In the genomic region with DNA sequence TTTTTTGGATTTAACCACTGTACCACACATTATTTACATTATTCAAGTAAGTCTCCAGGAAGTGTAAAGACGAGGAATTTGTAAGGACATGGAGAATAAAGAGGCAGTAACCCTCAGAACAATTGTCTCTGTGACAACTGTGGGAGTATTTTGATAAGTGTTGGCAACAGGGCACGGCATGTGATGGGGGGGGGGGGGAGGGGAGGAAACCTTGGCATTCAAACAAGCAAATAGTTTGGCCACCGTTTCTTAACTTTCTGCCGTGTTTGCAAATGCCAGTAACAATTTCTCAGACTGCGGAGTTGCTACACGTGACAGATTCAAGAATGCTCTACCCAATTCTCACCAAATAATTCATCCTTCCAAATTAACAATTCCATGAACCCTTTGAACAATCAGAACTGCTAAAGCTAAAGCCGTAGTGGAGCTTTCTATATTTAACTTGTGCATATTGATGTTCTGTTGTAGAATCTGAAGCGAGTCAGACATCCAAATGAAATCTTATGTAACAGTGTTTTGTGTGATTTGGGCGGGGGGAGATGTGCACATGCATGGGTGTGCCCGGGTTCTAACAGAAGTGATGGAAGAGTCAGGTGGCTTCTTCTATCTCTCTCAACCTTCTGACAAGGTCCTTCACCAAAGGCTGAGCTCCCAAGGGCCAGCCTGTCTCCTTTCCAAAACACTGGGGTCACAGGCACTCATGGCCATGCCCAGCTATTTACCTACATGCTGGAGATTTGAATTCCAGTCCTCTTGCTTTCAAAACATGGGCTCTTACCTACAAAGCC, we compare ENCODE assay signal across 17 mouse cellular contexts. TPM values are rescaled to one million over a fixed set of nuclear protein-coding genes. Genes with fewer than 3 reads are reported as not detected.
DNase-seq lines count a peak whose midpoint lies in the region; ATAC-seq and TF ChIP-seq lines count a peak whose summit lies in the region.
"Had no signal": no experiment of that assay in that cellular context is flagged by ENCODE, and none has a peak within 500 bp of the region (broad histone marks: within the 10 kb centered on the region; RNA-seq: fewer than 3 reads in every experiment).

No protein-coding gene starts in this region.

- no peak overlapping the region for H3K9ac ChIP-seq in hindbrain, postnatal 0 days (replicated peaks; ENCODE audit: low read length)
- H3K9ac ChIP-seq in hindbrain, embryonic 16.5 days (ENCODE audit: low read depth, low read length), result no peak overlapping the region
- no peak overlapping the region for H3K9ac ChIP-seq in midbrain, postnatal 0 days (replicated peaks; ENCODE audit: low read length, poor library complexity, severe bottlenecking)
- H3K9ac ChIP-seq in midbrain, embryonic 11.5 days (ENCODE audit: low read length), result no peak overlapping the region
- H3K9ac ChIP-seq: embryonic facial prominence, embryonic 15.5 days; hindbrain, embryonic 12.5 days; midbrain, embryonic 15.5 days had no signal

- H3K4me1 ChIP-seq in hindbrain, postnatal 0 days (ENCODE audit: insufficient read depth, low read length), result no peaks in the 10 kb centered on the region
- no peaks in the 10 kb centered on the region for H3K4me1 ChIP-seq in hindbrain, embryonic 16.5 days (ENCODE audit: control insufficient read depth, insufficient read depth, low read depth, low read length)
- H3K4me1 ChIP-seq in midbrain, postnatal 0 days (ENCODE audit: insufficient read depth, low read length), result no peaks in the 10 kb centered on the region
- no peaks in the 10 kb centered on the region for H3K4me1 ChIP-seq in midbrain, embryonic 11.5 days (ENCODE audit: control insufficient read depth, insufficient read depth, low read length)
- H3K4me1 ChIP-seq: embryonic facial prominence, embryonic 15.5 days; hindbrain, embryonic 12.5 days; midbrain, embryonic 15.5 days had no signal

- no peak for TF ChIP-seq CTCF in hindbrain, postnatal 0 days (IDR thresholded peaks at IDR 0.05; ENCODE audit: low read depth)
- TF ChIP-seq CTCF in midbrain, postnatal 0 days (IDR thresholded peaks at IDR 0.05), result no peak

- peak; percentile 23; the same call in 1 of the 2 replicates for ATAC-seq in frontal cortex, adult (ENCODE audit: low TSS enrichment)
- peak; percentile 64 for ATAC-seq in hindbrain, postnatal 0 days
- no peak for ATAC-seq in hindbrain, embryonic 16.5 days
- ATAC-seq in midbrain, postnatal 0 days (ENCODE audit: low FRiP score), result no peak
- no peak for ATAC-seq in midbrain, embryonic 11.5 days (ENCODE audit: low FRiP score)
- ATAC-seq: intestine, postnatal 0 days; midbrain, embryonic 15.5 days had no signal

- WGBS in hindbrain, postnatal 0 days, result 38% methylated on average over 10 of the region's 10 CpGs
- WGBS in hindbrain, embryonic 16.5 days, result 54% methylated on average over 10 of the region's 10 CpGs
- WGBS in midbrain, postnatal 0 days, result 65% methylated on average over 10 of the region's 10 CpGs
- WGBS in midbrain, embryonic 11.5 days, result 73% methylated on average over 10 of the region's 10 CpGs

- no peak overlapping the region for H3K4me3 ChIP-seq in hindbrain, postnatal 0 days (ENCODE audit: low read length)
- no peak overlapping the region for H3K4me3 ChIP-seq in hindbrain, embryonic 16.5 days (ENCODE audit: low read length)
- no peak overlapping the region for H3K4me3 ChIP-seq in midbrain, postnatal 0 days (ENCODE audit: low read depth, low read length)
- H3K4me3 ChIP-seq in midbrain, embryonic 11.5 days (ENCODE audit: low read depth, low read length), result no peak overlapping the region
- H3K4me3 ChIP-seq: embryonic facial prominence, embryonic 15.5 days; hindbrain, embryonic 12.5 days; midbrain, embryonic 15.5 days had no signal

- no peaks in the 10 kb centered on the region for H3K9me3 ChIP-seq in hindbrain, postnatal 0 days (ENCODE audit: low read length)
- H3K9me3 ChIP-seq in hindbrain, embryonic 16.5 days (ENCODE audit: control insufficient read depth, low read length), result no peaks in the 10 kb centered on the region
- no peaks in the 10 kb centered on the region for H3K9me3 ChIP-seq in midbrain, postnatal 0 days (ENCODE audit: low read length)
- no peaks in the 10 kb centered on the region for H3K9me3 ChIP-seq in midbrain, embryonic 11.5 days (ENCODE audit: control insufficient read depth, low read length)
- H3K9me3 ChIP-seq: embryonic facial prominence, embryonic 15.5 days; hindbrain, embryonic 12.5 days; midbrain, embryonic 15.5 days had no signal

- H3K27me3 ChIP-seq in hindbrain, postnatal 0 days (ENCODE audit: insufficient read depth, low read length), result no peaks in the 10 kb centered on the region
- H3K27me3 ChIP-seq in hindbrain, embryonic 16.5 days (replicated peaks; ENCODE audit: control insufficient read depth, insufficient read depth, low read length), result no peaks in the 10 kb centered on the region
- no peaks in the 10 kb centered on the region for H3K27me3 ChIP-seq in midbrain, postnatal 0 days (ENCODE audit: insufficient read depth, low read length)
- H3K27me3 ChIP-seq in midbrain, embryonic 11.5 days (ENCODE audit: control insufficient read depth, insufficient read depth, low read length), result no peaks in the 10 kb centered on the region
- H3K27me3 ChIP-seq: embryonic facial prominence, embryonic 15.5 days; hindbrain, embryonic 12.5 days; midbrain, embryonic 15.5 days had no signal

- DNase-seq in frontal cortex, postnatal 14 days (ENCODE audit: low spot score in 2 of 2), result no peak
- DNase-seq in hindbrain, postnatal 0 days (ENCODE audit: low spot score), result peak; percentile 11
- peak; percentile 10 for DNase-seq in midbrain, postnatal 0 days (ENCODE audit: low spot score)
- DNase-seq in midbrain, embryonic 11.5 days (ENCODE audit: low spot score, missing footprints), result no peak
- no peak for DNase-seq in right cerebral cortex, postnatal 14 days
- DNase-seq in ovary, adult 18-20 months (ENCODE audit: low spot score), result no peak
- DNase-seq: B cell, adult 2 months; cerebellum, adult 18-20 months; kidney, postnatal 10 days; layer of hippocampus, adult 9-11 months had no signal

- H3K36me3 ChIP-seq in hindbrain, postnatal 0 days (ENCODE audit: insufficient read depth, low read length), result no peaks in the 10 kb centered on the region
- H3K36me3 ChIP-seq in hindbrain, embryonic 16.5 days (ENCODE audit: control insufficient read depth, insufficient read depth, low read length), result no peaks in the 10 kb centered on the region
- no peaks in the 10 kb centered on the region for H3K36me3 ChIP-seq in midbrain, postnatal 0 days (ENCODE audit: insufficient read depth, low read length)
- H3K36me3 ChIP-seq in midbrain, embryonic 11.5 days (ENCODE audit: control insufficient read depth, insufficient read depth, low read length), result no peaks in the 10 kb centered on the region
- H3K36me3 ChIP-seq: embryonic facial prominence, embryonic 15.5 days; hindbrain, embryonic 12.5 days; midbrain, embryonic 15.5 days had no signal

- H3K27ac ChIP-seq in hindbrain, postnatal 0 days, result no peak overlapping the region
- H3K27ac ChIP-seq in hindbrain, embryonic 16.5 days (ENCODE audit: low read depth, low read length), result no peak overlapping the region
- H3K27ac ChIP-seq in midbrain, postnatal 0 days (ENCODE audit: low read depth, low read length), result no peak overlapping the region
- no peak overlapping the region for H3K27ac ChIP-seq in midbrain, embryonic 11.5 days (ENCODE audit: low read depth, low read length)
- H3K27ac ChIP-seq: embryonic facial prominence, embryonic 15.5 days; hindbrain, embryonic 12.5 days; macrophage; midbrain, embryonic 15.5 days had no signal

- no peak overlapping the region for H3K4me2 ChIP-seq in hindbrain, postnatal 0 days (ENCODE audit: low read depth, low read length)
- no peak overlapping the region for H3K4me2 ChIP-seq in hindbrain, embryonic 16.5 days (ENCODE audit: low read length)
- no peak overlapping the region for H3K4me2 ChIP-seq in midbrain, postnatal 0 days (ENCODE audit: low read depth, low read length, poor library complexity, severe bottlenecking)
- no peak overlapping the region for H3K4me2 ChIP-seq in midbrain, embryonic 11.5 days
- H3K4me2 ChIP-seq: embryonic facial prominence, embryonic 15.5 days; hindbrain, embryonic 12.5 days; midbrain, embryonic 15.5 days had no signal

RNA-seq across cellular contexts. Expression of a gene that starts 9.4 kb away (rescaled TPM):
- total RNA-seq in hindbrain, postnatal 0 days (2014; rRNA removed), result 12.1 and 22.4 TPM in 2 replicates
- 36.2 and 38.2 TPM in 2 replicates for polyA plus RNA-seq in hindbrain, postnatal 0 days (2015; fragmentation: Nextera tagmentation; extraction: Ambion mirVana)
- 35.6 and 36.0 TPM in 2 replicates for polyA plus RNA-seq in hindbrain, embryonic 16.5 days (2015; fragmentation: Nextera tagmentation; extraction: Ambion mirVana)
- total RNA-seq in midbrain, postnatal 0 days (2014; rRNA removed), result 25.7 and 43.2 TPM in 2 replicates
- 33.8 and 34.3 TPM in 2 replicates for polyA plus RNA-seq in midbrain, postnatal 0 days (2015; fragmentation: Nextera tagmentation; extraction: Ambion mirVana)
- polyA plus RNA-seq in midbrain, embryonic 11.5 days (2014; fragmentation: Nextera tagmentation; extraction: Ambion mirVana), result 60.2 and 60.4 TPM in 2 replicates

RNA-seq across cellular contexts. Expression of a gene that starts 29.0 kb away (rescaled TPM):
- 31.2 and 34.8 TPM in 2 replicates for total RNA-seq in hindbrain, postnatal 0 days (2014; rRNA removed)
- 28.7 and 33.2 TPM in 2 replicates for polyA plus RNA-seq in hindbrain, postnatal 0 days (2015; fragmentation: Nextera tagmentation; extraction: Ambion mirVana)
- polyA plus RNA-seq in hindbrain, embryonic 16.5 days (2015; fragmentation: Nextera tagmentation; extraction: Ambion mirVana), result 22.2 and 25.7 TPM in 2 replicates
- total RNA-seq in midbrain, postnatal 0 days (2014; rRNA removed), result 26.8 and 29.3 TPM in 2 replicates
- 20.8 and 21.8 TPM in 2 replicates for polyA plus RNA-seq in midbrain, postnatal 0 days (2015; fragmentation: Nextera tagmentation; extraction: Ambion mirVana)
- 95.1 and 102 TPM in 2 replicates for polyA plus RNA-seq in midbrain, embryonic 11.5 days (2014; fragmentation: Nextera tagmentation; extraction: Ambion mirVana)
- polyA plus RNA-seq: macrophage had no signal

Comparison
In these comparisons a context has a peak if more than half of its experiments do, and no peak if none do; other contexts are left out.
1. ATAC-seq: peak in frontal cortex, adult (single experiment) and hindbrain, postnatal 0 days (single experiment); none in hindbrain, embryonic 16.5 days (single experiment), midbrain, postnatal 0 days (single experiment) and midbrain, embryonic 11.5 days (single experiment).
2. DNase-seq: peak in hindbrain, postnatal 0 days (single experiment) and midbrain, postnatal 0 days (single experiment); none in frontal cortex, postnatal 14 days (0 of 2), midbrain, embryonic 11.5 days (single experiment), right cerebral cortex, postnatal 14 days (single experiment) and ovary, adult 18-20 months (single experiment).